Mouse (Mus musculus): Measurements from ENCODE around the gene Kdm5c. TPM values are rescaled to one million over a fixed set of nuclear protein-coding genes. Genes with fewer than 3 reads are reported as not detected.
"Not testable (repeated sequence)": the region's sequence is repeated elsewhere in the genome, so short reads cannot be mapped to it uniquely, and the experiment has no call there.

The Kdm5c gene
- polyA plus RNA-seq, 1 experiment from 2014 or later: 42.4 TPM

DNA sequence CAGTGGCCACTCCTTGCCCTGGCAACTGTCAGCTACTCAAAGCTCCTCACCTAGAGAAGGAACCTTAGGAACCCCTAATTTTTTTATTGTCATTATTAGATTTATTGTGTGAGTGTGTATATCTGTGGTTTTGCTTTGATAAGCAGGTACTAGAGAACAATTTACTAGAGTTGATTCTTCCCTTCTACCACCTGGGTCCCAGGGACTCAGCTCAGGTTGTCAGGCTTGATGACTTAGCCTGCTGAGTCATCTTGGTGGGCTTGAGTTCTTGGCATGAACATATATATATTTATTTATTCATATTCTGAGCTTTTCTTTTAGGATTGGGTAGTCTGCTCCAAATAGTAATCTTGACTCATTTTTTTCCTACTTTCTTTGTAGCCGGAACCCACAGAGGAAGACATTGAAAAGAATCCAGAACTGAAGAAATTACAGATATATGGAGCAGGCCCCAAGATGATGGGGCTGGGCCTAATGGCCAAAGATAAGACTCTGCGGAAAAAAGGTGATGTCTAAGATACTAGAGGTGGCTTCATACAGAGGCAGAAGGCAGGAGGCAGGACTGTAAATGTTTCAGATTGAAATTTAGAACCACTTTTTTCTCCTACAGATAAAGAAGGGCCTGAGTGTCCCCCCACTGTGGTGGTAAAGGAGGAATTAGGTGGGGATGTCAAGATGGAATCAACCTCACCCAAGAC, 11.8 kb downstream of the Kdm5c start:
- Histone ChIP-seq H3K27ac (ENCODE audit: low read depth, low read length) (no peak overlapping the region), H3K4me2 (ENCODE audit: low read depth) (no peak overlapping the region), H3K27me3 (ENCODE audit: control insufficient read depth, insufficient read depth, low read length) (no peaks in the 10 kb centered on the region), H3K9ac (ENCODE audit: low read length) (no peak overlapping the region), H3K4me1 (ENCODE audit: control insufficient read depth, insufficient read depth, low read length) (no peaks in the 10 kb centered on the region), H3K36me3 (ENCODE audit: control insufficient read depth, insufficient read depth, low read length) (peaks cover 18% of the 10 kb centered on the region), H3K9me3 (ENCODE audit: control insufficient read depth, low read length) (no peaks in the 10 kb centered on the region), H3K4me3 (ENCODE audit: low read depth, low read length) (no peak overlapping the region)
- ATAC-seq (ENCODE audit: insufficient read depth, low FRiP score, low TSS enrichment): no peak
- no peak for DNase-seq (ENCODE audit: low spot score)
- 100% methylated on average over 2 of the region's 2 CpGs for WGBS

DNA sequence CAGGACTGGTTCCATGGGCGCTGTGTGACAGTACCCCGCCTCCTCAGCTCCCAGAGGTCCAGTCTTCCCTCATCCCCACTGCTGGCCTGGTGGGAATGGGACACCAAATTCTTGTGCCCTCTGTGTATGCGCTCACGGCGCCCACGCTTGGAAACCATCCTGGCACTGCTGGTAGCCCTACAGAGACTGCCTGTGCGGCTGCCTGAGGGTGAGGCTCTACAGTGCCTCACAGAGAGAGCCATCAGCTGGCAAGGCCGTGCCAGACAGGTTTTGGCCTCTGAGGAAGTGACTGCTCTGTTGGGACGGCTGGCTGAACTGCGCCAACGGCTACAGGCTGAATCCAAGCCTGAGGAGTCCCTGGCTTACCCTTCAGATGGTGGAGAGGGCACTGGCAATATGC, 38.4 kb downstream of the Kdm5c start:
- no peak for DNase-seq (ENCODE audit: low spot score)
- H3K9me3 ChIP-seq (ENCODE audit: control insufficient read depth, low read length): no peaks in the 10 kb centered on the region
- WGBS: 97% methylated on average over 11 of the region's 11 CpGs
- H3K4me3 ChIP-seq (ENCODE audit: low read depth, low read length): no peak overlapping the region
- H3K27me3 ChIP-seq (ENCODE audit: control insufficient read depth, insufficient read depth, low read length): no peaks in the 10 kb centered on the region
- ATAC-seq (ENCODE audit: insufficient read depth, low FRiP score, low TSS enrichment): no peak
- H3K27ac ChIP-seq (ENCODE audit: low read depth, low read length): no peak overlapping the region
- no peak overlapping the region for H3K9ac ChIP-seq (ENCODE audit: low read length)
- H3K4me1 ChIP-seq (ENCODE audit: control insufficient read depth, insufficient read depth, low read length): no peaks in the 10 kb centered on the region
- H3K4me2 ChIP-seq (ENCODE audit: low read depth): no peak overlapping the region
- peaks cover 21% of the 10 kb centered on the region for H3K36me3 ChIP-seq (ENCODE audit: control insufficient read depth, insufficient read depth, low read length)

DNA sequence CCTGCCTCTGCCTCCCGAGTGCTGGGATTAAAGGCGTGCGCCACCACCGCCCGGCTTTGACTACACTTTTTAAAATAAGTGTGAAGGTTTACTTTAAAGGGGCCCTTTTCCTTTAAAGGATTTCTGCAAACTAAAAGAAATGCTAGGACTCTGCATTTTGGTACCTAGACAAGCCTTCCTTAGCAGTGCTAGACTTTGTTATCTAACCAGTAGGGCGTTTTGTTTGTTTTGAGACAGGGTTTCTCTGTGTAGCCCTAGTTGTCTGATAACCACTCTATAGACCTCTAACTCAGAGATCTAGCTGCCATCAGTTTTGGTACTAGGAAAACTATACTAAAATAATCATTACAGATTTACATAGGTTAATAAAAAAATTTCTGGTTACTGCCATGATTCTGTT, 46.6 kb downstream of the Kdm5c start:
- Histone ChIP-seq H3K9ac (ENCODE audit: low read length) (no peak overlapping the region), H3K36me3 (ENCODE audit: control insufficient read depth, insufficient read depth, low read length) (peaks cover 2% of the 10 kb centered on the region; the same call in 1 of the 2 replicates), H3K27me3 (ENCODE audit: control insufficient read depth, insufficient read depth, low read length) (no peaks in the 10 kb centered on the region), H3K9me3 (ENCODE audit: control insufficient read depth, low read length) (no peaks in the 10 kb centered on the region), H3K27ac (ENCODE audit: low read depth, low read length) (no peak overlapping the region), H3K4me3 (ENCODE audit: low read depth, low read length) (no peak overlapping the region), H3K4me2 (ENCODE audit: low read depth) (no peak overlapping the region), H3K4me1 (ENCODE audit: control insufficient read depth, insufficient read depth, low read length) (no peaks in the 10 kb centered on the region)
- 91% methylated on average over 6 of the region's 6 CpGs for WGBS
- DNase-seq (ENCODE audit: low spot score) (no peak), ATAC-seq (ENCODE audit: insufficient read depth, low FRiP score, low TSS enrichment) (no peak)

DNA sequence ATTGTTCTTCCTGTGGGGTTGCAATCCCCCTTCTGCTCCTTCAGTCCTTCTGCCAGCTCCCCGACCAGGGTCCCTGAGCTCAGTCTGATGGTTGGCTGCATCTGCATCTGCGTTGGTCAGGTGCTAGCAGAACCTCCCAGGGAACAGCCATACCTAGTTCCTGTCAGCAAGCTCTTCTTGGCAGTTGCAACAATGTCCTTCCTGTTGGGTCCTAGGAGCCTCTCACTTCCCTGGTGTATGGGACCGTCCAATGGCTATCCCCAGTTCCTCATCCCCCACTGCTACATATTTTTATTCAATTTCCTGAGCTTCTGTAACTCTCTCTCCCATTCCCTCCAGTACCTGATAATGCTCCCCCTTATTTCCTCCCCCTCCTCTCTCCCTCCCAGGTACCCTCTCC, 51.9 kb downstream of the Kdm5c start:
- Histone ChIP-seq H3K9me3 (ENCODE audit: control insufficient read depth, low read length) (no peaks in the 10 kb centered on the region), H3K4me1 (ENCODE audit: control insufficient read depth, insufficient read depth, low read length) (no peaks in the 10 kb centered on the region), H3K4me2 (ENCODE audit: low read depth) (no peak overlapping the region), H3K27ac (ENCODE audit: low read depth, low read length) (no peak overlapping the region), H3K4me3 (ENCODE audit: low read depth, low read length) (no peak overlapping the region), H3K9ac (ENCODE audit: low read length) (no peak overlapping the region), H3K36me3 (ENCODE audit: control insufficient read depth, insufficient read depth, low read length) (no peaks in the 10 kb centered on the region), H3K27me3 (ENCODE audit: control insufficient read depth, insufficient read depth, low read length) (no peaks in the 10 kb centered on the region)
- 78% methylated on average over 3 of the region's 3 CpGs for WGBS
- ATAC-seq (ENCODE audit: insufficient read depth, low FRiP score, low TSS enrichment) (no peak), DNase-seq (ENCODE audit: low spot score) (no peak)

DNA sequence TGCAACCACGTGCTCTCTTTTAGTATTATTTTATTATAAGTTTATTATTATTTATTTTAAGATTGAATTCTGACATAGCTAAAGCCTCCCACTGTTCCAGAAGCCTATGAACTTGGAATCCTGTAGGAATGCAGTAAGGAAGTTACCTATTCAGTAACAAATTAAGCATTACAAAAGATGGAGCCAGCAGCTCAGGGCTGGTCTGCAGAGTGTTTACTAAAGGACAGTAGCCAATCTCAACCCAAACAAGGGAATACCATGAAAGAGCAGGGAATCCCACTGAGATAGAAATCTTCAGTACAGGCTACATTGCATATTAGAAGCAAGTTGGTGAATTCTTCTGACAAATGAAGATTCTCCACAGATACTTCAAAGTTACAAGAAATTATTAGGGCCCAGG, 54.2 kb downstream of the Kdm5c start:
- DNase-seq (ENCODE audit: low spot score); H3K27ac ChIP-seq (ENCODE audit: low read depth, low read length): not testable (repeated sequence)

DNA sequence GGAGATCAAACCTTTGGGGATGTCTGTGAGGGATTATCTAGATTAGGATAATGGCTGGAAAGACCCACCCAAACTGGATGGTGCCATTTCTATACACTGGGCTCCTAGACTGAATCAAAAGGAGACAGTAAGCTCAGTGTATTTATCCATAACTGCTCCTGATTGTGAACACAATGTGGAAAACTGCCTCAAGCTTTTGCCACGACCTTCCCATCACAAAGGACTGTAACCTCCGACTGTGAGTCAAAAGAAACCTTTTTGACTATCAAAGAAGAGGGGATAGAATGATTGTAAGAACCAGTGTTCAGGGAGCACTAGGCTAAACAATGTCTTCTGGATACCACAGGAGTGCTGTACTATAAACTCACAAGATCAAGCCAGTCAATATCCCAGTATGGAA, 73.4 kb downstream of the Kdm5c start:
- Histone ChIP-seq H3K9me3 (ENCODE audit: control insufficient read depth, low read length) (no peaks in the 10 kb centered on the region), H3K4me2 (ENCODE audit: low read depth) (no peak overlapping the region), H3K27me3 (ENCODE audit: control insufficient read depth, insufficient read depth, low read length) (0 out of 2 replicates have a peak, but pooled peaks cover 6% of the 10 kb centered on the region), H3K4me1 (ENCODE audit: control insufficient read depth, insufficient read depth, low read length) (no peaks in the 10 kb centered on the region), H3K27ac (ENCODE audit: low read depth, low read length) (no peak overlapping the region), H3K9ac (ENCODE audit: low read length) (no peak overlapping the region), H3K36me3 (ENCODE audit: control insufficient read depth, insufficient read depth, low read length) (no peaks in the 10 kb centered on the region), H3K4me3 (ENCODE audit: low read depth, low read length) (no peak overlapping the region)
- DNase-seq (ENCODE audit: low spot score) (no peak), ATAC-seq (ENCODE audit: insufficient read depth, low FRiP score, low TSS enrichment) (no peak)
- WGBS: 84% methylated on average over 2 of the region's 2 CpGs

More for the DNA sequence above, 54.2 kb downstream of the Kdm5c start:
- H3K4me1 ChIP-seq (ENCODE audit: control insufficient read depth, insufficient read depth, low read length); H3K36me3 ChIP-seq (ENCODE audit: control insufficient read depth, insufficient read depth, low read length); H3K9me3 ChIP-seq (ENCODE audit: control insufficient read depth, low read length); H3K9ac ChIP-seq (ENCODE audit: low read length); H3K4me3 ChIP-seq (ENCODE audit: low read depth, low read length); ATAC-seq (ENCODE audit: insufficient read depth, low FRiP score, low TSS enrichment); H3K27me3 ChIP-seq (ENCODE audit: control insufficient read depth, insufficient read depth, low read length); H3K4me2 ChIP-seq (ENCODE audit: low read depth): not testable (repeated sequence)
- 54% methylated on average over 1 of the region's 1 CpGs for WGBS

DNA sequence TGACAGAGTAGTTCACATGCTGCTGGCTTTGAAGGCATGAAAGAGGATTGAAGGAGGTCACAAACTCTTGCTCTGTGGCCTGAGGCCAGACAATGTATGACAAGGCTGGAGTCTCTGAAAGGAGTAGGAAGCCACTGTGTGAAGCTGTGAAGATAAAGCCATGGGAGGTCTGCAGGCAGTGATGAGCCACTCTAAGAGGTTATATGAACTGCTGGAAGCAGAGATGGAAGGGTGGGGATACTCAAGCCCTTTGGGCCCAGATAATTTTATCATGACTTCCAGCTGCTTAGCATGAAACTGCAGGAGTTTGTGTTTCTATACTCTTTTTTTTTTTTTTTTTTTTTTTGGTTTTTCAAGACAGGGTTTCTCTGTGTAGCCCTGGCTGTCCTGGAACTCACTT, 74.6 kb downstream of the Kdm5c start:
- Histone ChIP-seq H3K9ac (ENCODE audit: low read length) (no peak overlapping the region), H3K9me3 (ENCODE audit: control insufficient read depth, low read length) (no peaks in the 10 kb centered on the region), H3K36me3 (ENCODE audit: control insufficient read depth, insufficient read depth, low read length) (no peaks in the 10 kb centered on the region), H3K4me3 (ENCODE audit: low read depth, low read length) (no peak overlapping the region), H3K27me3 (ENCODE audit: control insufficient read depth, insufficient read depth, low read length) (0 out of 2 replicates have a peak, but pooled peaks cover 2% of the 10 kb centered on the region), H3K4me1 (ENCODE audit: control insufficient read depth, insufficient read depth, low read length) (no peaks in the 10 kb centered on the region), H3K27ac (ENCODE audit: low read depth, low read length) (no peak overlapping the region), H3K4me2 (ENCODE audit: low read depth) (no peak overlapping the region)
- ATAC-seq (ENCODE audit: insufficient read depth, low FRiP score, low TSS enrichment): no peak
- DNase-seq (ENCODE audit: low spot score): no peak

DNA sequence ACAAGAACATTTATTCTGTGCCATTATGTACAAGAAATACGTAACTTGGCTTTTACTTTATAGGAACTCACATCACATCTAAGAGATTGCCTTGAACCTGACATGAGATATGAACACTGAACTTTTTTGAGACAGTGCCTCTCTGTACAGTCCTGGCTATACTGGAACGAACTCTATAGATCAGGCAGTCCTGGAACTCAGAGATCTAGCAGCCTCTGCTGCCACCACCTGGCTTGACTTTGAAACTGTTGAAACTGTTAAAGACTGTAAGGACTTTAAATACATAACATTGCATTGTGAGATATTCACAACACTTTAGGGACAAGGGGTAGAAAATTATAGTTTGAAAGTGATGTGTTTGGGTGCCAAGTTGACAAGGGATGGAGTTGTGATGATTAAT, 75.1 kb downstream of the Kdm5c start:
- Histone ChIP-seq H3K9ac (ENCODE audit: low read length) (no peak overlapping the region), H3K4me2 (ENCODE audit: low read depth) (no peak overlapping the region), H3K4me3 (ENCODE audit: low read depth, low read length) (no peak overlapping the region), H3K36me3 (ENCODE audit: control insufficient read depth, insufficient read depth, low read length) (no peaks in the 10 kb centered on the region), H3K4me1 (ENCODE audit: control insufficient read depth, insufficient read depth, low read length) (no peaks in the 10 kb centered on the region), H3K27me3 (ENCODE audit: control insufficient read depth, insufficient read depth, low read length) (0 out of 2 replicates have a peak, but pooled peaks cover 2% of the 10 kb centered on the region), H3K9me3 (ENCODE audit: control insufficient read depth, low read length) (no peaks in the 10 kb centered on the region), H3K27ac (ENCODE audit: low read depth, low read length) (no peak overlapping the region)
- WGBS: 70% methylated on average over 2 of the region's 2 CpGs
- ATAC-seq (ENCODE audit: insufficient read depth, low FRiP score, low TSS enrichment): no peak
- DNase-seq (ENCODE audit: low spot score): peak; percentile 19

DNA sequence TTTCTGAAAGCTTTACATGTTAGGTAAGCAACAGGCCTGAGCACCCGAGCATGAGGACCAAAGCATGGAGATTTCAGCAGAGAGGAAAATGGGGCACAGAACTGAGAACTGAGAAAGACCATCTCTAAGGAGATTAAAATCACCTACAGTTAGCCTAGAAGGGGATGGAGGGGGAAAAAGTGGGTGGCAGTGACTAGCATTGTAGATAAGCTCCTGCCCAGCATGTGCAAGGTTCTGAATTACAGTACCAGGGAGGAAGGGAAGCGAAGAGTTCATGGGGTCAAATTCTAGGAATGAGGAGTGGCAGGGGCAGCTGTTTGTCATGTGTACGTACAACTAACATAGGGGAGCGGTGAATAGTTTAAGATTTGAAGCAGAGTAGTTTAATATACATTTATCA, 87.7 kb downstream of the Kdm5c start:
- no peak overlapping the region for H3K4me2 ChIP-seq (ENCODE audit: low read depth)
- H3K9me3 ChIP-seq (ENCODE audit: control insufficient read depth, low read length): no peaks in the 10 kb centered on the region
- no peak overlapping the region for H3K4me3 ChIP-seq (ENCODE audit: low read depth, low read length)
- H3K27me3 ChIP-seq (ENCODE audit: control insufficient read depth, insufficient read depth, low read length): peaks cover 2% of the 10 kb centered on the region; the same call in 1 of the 2 replicates
- H3K36me3 ChIP-seq (ENCODE audit: control insufficient read depth, insufficient read depth, low read length): no peaks in the 10 kb centered on the region
- 86% methylated on average over 4 of the region's 4 CpGs for WGBS
- no peak overlapping the region for H3K9ac ChIP-seq (ENCODE audit: low read length)
- no peak overlapping the region for H3K27ac ChIP-seq (ENCODE audit: low read depth, low read length)
- ATAC-seq (ENCODE audit: insufficient read depth, low FRiP score, low TSS enrichment) (no peak), DNase-seq (ENCODE audit: low spot score) (no peak)
- H3K4me1 ChIP-seq (ENCODE audit: control insufficient read depth, insufficient read depth, low read length): no peaks in the 10 kb centered on the region

Measured in neural tube, embryonic 11.5 days (tissue).